Mouse (Mus musculus): ENCODE measurements at regions not wholly inside any gene's neighbourhood (a gene's known extent, or its start where the extent isn't known, plus 50 kb on each side); places are given as distances from the start of the nearest gene placed in this dataset.

GRCm38 (mm10) chr5:42767688-42768087, 465.3 kb upstream of the Cpeb2 start:
- in situ Hi-C loops (cut with MseI, MboI), result no loop called here

GRCm38 (mm10) chr5:42777120-42777910, 455.7 kb upstream of the Cpeb2 start:
- in situ Hi-C loops (cut with MseI, MboI), result no loop called here

- in situ Hi-C loops (cut with MseI, MboI), result loop anchor here in 1 of 2 experiments (10.0 kb wide), 1 partner anchor 59 kb away; no protein-coding TSS in a partner anchor
Measured at GRCm38 (mm10) chr5:42805958-42806357, 427.0 kb upstream of the Cpeb2 start.
